In genomic region chr10:111185574-111186269, GRCm38 (mm10) we compare ENCODE assay signal across 17 mouse cellular contexts. TPM values are rescaled to one million over a fixed set of nuclear protein-coding genes. Genes with fewer than 3 reads are reported as not detected.
DNase-seq lines count a peak whose midpoint lies in the region; TF ChIP-seq lines count a peak whose summit lies in the region.
"Had no signal": no experiment of that assay in that cellular context is flagged by ENCODE, and none has a peak within 500 bp of the region (broad histone marks: within the 10 kb centered on the region; RNA-seq: fewer than 3 reads in every experiment).

No protein-coding gene starts in this region.

- H3K27ac ChIP-seq in gastrocnemius, adult 2 months = no peak overlapping the region
- no peak overlapping the region for H3K27ac ChIP-seq in left cerebral cortex, adult 2 months
- no peak overlapping the region for H3K27ac ChIP-seq in CH12.LX (ENCODE audit: insufficient read depth, low read depth)
- H3K27ac ChIP-seq in cortical plate, adult 2 months (ENCODE audit: insufficient read depth, low read length) = no peak overlapping the region
- H3K27ac ChIP-seq in thymus, adult 2 months (ENCODE audit: control insufficient read depth, insufficient read depth, low read length) = no peak overlapping the region
- H3K27ac ChIP-seq: hindbrain, embryonic 14.5 days; liver, embryonic 13.5 days; neural tube, embryonic 13.5 days had no signal

- peak; percentile 37 for TF ChIP-seq CTCF in gastrocnemius, adult 2 months (IDR thresholded peaks at IDR 0.05)
- TF ChIP-seq CTCF in left cerebral cortex, adult 2 months (IDR thresholded peaks at IDR 0.05) = peak; percentile 53
- peak in 1 of 2 experiments; percentile 36; a peak in 2 of 4 replicates for TF ChIP-seq CTCF in CH12.LX (conservative IDR thresholded peaks at IDR 0.05 in 1 of 2, IDR thresholded peaks at IDR 0.05 in 1 of 2; ENCODE audit: low read depth in 2 of 2, low read length in 2 of 2)
- peak; percentile 24; the same call in 1 of the 2 replicates for TF ChIP-seq CTCF in cortical plate, adult 2 months (IDR thresholded peaks at IDR 0.05; ENCODE audit: extremely low read depth, insufficient read depth, low read length)
- TF ChIP-seq CTCF in thymus, adult 2 months (IDR thresholded peaks at IDR 0.05; ENCODE audit: borderline replicate concordance, control insufficient read depth, extremely low read depth, insufficient read depth, low read length, poor library complexity) = no peak

- H3K4me2 ChIP-seq in CH12.LX (ENCODE audit: insufficient read depth, low read depth, poor library complexity, severe bottlenecking) = no peak overlapping the region
- H3K4me2 ChIP-seq: hindbrain, embryonic 14.5 days; liver, embryonic 13.5 days; neural tube, embryonic 13.5 days had no signal

- H3K4me3 ChIP-seq in gastrocnemius, adult 2 months = no peak overlapping the region
- H3K4me3 ChIP-seq in left cerebral cortex, adult 2 months = no peak overlapping the region
- no peak overlapping the region for H3K4me3 ChIP-seq in CH12.LX (replicated peaks in 1 of 3; ENCODE audit: low read depth in 2 of 3, low read length in 2 of 3, poor library complexity in 1 of 3)
- H3K4me3 ChIP-seq in cortical plate, adult 2 months (ENCODE audit: insufficient read depth, low read length) = no peak overlapping the region
- H3K4me3 ChIP-seq in thymus, adult 2 months (ENCODE audit: control insufficient read depth, insufficient read depth, low read length) = no peak overlapping the region
- H3K4me3 ChIP-seq: liver, embryonic 13.5 days; neural tube, embryonic 13.5 days had no signal

- no peak for TF ChIP-seq POLR2A in CH12.LX (IDR thresholded peaks at IDR 0.05; ENCODE audit: low read depth, low read length)
- TF ChIP-seq POLR2A in cortical plate, adult 2 months (IDR thresholded peaks at IDR 0.05; ENCODE audit: extremely low read depth, insufficient read depth, low read length) = no peak
- TF ChIP-seq POLR2A in thymus, adult 2 months (IDR thresholded peaks at IDR 0.05; ENCODE audit: control insufficient read depth, extremely low read depth, insufficient read depth, low read length, poor library complexity) = no peak

- H3K36me3 ChIP-seq in CH12.LX (replicated peaks in 1 of 2; ENCODE audit: control insufficient read depth in 1 of 2, insufficient read depth in 1 of 2, low read length in 1 of 2) = peaks cover 0 to 14% of the 10 kb centered on the region in 2 experiments
- H3K36me3 ChIP-seq in thymus, adult 2 months (ENCODE audit: control insufficient read depth, insufficient read depth, low read length) = no peaks in the 10 kb centered on the region
- H3K36me3 ChIP-seq: liver, embryonic 13.5 days; neural tube, embryonic 13.5 days had no signal

- H3K27me3 ChIP-seq in CH12.LX (replicated peaks) = no peaks in the 10 kb centered on the region
- no peaks in the 10 kb centered on the region for H3K27me3 ChIP-seq in thymus, adult 2 months (ENCODE audit: control insufficient read depth, insufficient read depth, low read length)
- H3K27me3 ChIP-seq: liver, embryonic 13.5 days; neural tube, embryonic 13.5 days had no signal

- no peak overlapping the region for H3K9ac ChIP-seq in CH12.LX (ENCODE audit: insufficient read depth, low read depth)
- H3K9ac ChIP-seq: hindbrain, embryonic 14.5 days; liver, embryonic 13.5 days; neural tube, embryonic 13.5 days had no signal

- 97% methylated on average over 1 of the region's 1 CpGs for WGBS in thymus, adult 2 months

- H3K79me2 ChIP-seq in CH12.LX (replicated peaks; ENCODE audit: control insufficient read depth, extremely low read depth, insufficient read depth, poor library complexity, severe bottlenecking) = peaks cover 35% of the 10 kb centered on the region

- no peaks in the 10 kb centered on the region for H3K9me3 ChIP-seq in CH12.LX (replicated peaks; ENCODE audit: low read length)
- H3K9me3 ChIP-seq: liver, embryonic 13.5 days; neural tube, embryonic 13.5 days had no signal

- in situ Hi-C loops in CH12.LX (cut with MboI; ENCODE audit: low pct_ligation_motif_present, low pct_unique_long_range_greater_than_20kb, low sequenced_read_pairs) = no loop called here

- dilution Hi-C loops in CH12.LX (cut with MboI; ENCODE audit: extremely low pct_ligation_motif_present, extremely low pct_unique_long_range_greater_than_20kb, low sequenced_read_pairs) = no loop called here

- no peak for TF ChIP-seq EP300 in CH12.LX (IDR thresholded peaks at IDR 0.05; ENCODE audit: low read length)

- intact Hi-C loops in gastrocnemius, adult 2 months (cut with DNase I) = no loop called here
- intact Hi-C loops in gastrocnemius, postnatal 14 days (cut with DNase I; ENCODE audit: low total_unique reads) = no loop called here
- intact Hi-C loops in left cerebral cortex, adult 2 months (cut with DNase I) = no loop called here
- intact Hi-C loops in left cerebral cortex, postnatal 10 days (cut with DNase I) = no loop called here

- DNase-seq in gastrocnemius, adult 2 months = no peak
- no peak for DNase-seq in gastrocnemius, postnatal 14 days
- no peak for DNase-seq in left cerebral cortex, adult 2 months (ENCODE audit: extremely low spot score in 1 of 2, low spot score in 2 of 2)
- no peak for DNase-seq in left cerebral cortex, postnatal 10 days (ENCODE audit: extremely low spot score in 1 of 2, low spot score in 2 of 2)
- DNase-seq in CH12.LX (ENCODE audit: extremely low read depth) = no peak
- DNase-seq in thymus, adult 2 months = no peak
- no peak for DNase-seq in frontal cortex, adult 2 months (ENCODE audit: extremely low spot score in 1 of 2, low spot score in 1 of 2)
- DNase-seq: cerebellum, postnatal 14 days; heart, postnatal 10 days; kidney, postnatal 25 days; liver, embryonic 13.5 days; lung, postnatal 36 days; right cerebral cortex, postnatal 14 days; thymus, postnatal 36 days had no signal

- H3K4me1 ChIP-seq in CH12.LX (ENCODE audit: control insufficient read depth in 1 of 2, insufficient read depth in 2 of 2) = peaks cover 3 to 10% of the 10 kb centered on the region in 2 experiments; a peak in 2 of 4 replicates
- peaks cover 15% of the 10 kb centered on the region for H3K4me1 ChIP-seq in cortical plate, adult 2 months (ENCODE audit: control insufficient read depth, insufficient read depth, low read length)
- peaks cover 6% of the 10 kb centered on the region for H3K4me1 ChIP-seq in thymus, adult 2 months (replicated peaks; ENCODE audit: control insufficient read depth, insufficient read depth, low read length)

- TF ChIP-seq RAD21 in CH12.LX (IDR thresholded peaks at IDR 0.05; ENCODE audit: low read depth, low read length) = peak; percentile 6

TF ChIP-seq in CH12.LX, 34 proteins besides CTCF, POLR2A, EP300 and RAD21:
- TF ChIP-seq HCFC1 (IDR thresholded peaks at IDR 0.05; ENCODE audit: low read depth, low read length) (no peak), NRF1 (IDR thresholded peaks at IDR 0.05; ENCODE audit: low read depth, low read length) (no peak), CHD1 (IDR thresholded peaks at IDR 0.05; ENCODE audit: low read depth, low read length) (no peak), SIN3A (IDR thresholded peaks at IDR 0.05; ENCODE audit: low read length) (no peak), ZNF384 (IDR thresholded peaks at IDR 0.05; ENCODE audit: low read depth, low read length) (peak; percentile 83), GABPA (IDR thresholded peaks at IDR 0.05; ENCODE audit: insufficient replicate concordance, low read depth, low read length) (no peak), TCF12 (IDR thresholded peaks at IDR 0.05; ENCODE audit: low read depth, low read length) (no peak), TBP (conservative IDR thresholded peaks at IDR 0.05; ENCODE audit: low read depth, low read length) (no peak), JUN (IDR thresholded peaks at IDR 0.05; ENCODE audit: insufficient read depth, low read depth, low read length) (no peak), ELF1 (IDR thresholded peaks at IDR 0.05; ENCODE audit: low read depth, low read length) (no peak), SMC3 (IDR thresholded peaks at IDR 0.05; ENCODE audit: low read depth, low read length) (peak; percentile 23; the same call in 1 of the 2 replicates)

RNA-seq across cellular contexts. Expression of gene Osbpl8, which starts 21.2 kb away (rescaled TPM):
- total RNA-seq in gastrocnemius, adult 2 months (2021) = 10 to 100 TPM; 13.6 to 15.6 TPM
- total RNA-seq in gastrocnemius, postnatal 14 days (2021) = 10 to 100 TPM; 14.4 to 14.8 TPM
- total RNA-seq in left cerebral cortex, adult 2 months (2021) = 100 to 1,000 TPM in 1 of 2 experiments, 10 to 100 TPM in 1; 93.8 to 104 TPM
- 10 to 100 TPM; 67.4 to 67.7 TPM for total RNA-seq in left cerebral cortex, postnatal 10 days (2021)
- total RNA-seq in CH12.LX (2012; rRNA removed) = 18.0 and 23.4 TPM in 2 replicates
- 26.4 and 29.6 TPM in 2 replicates for total RNA-seq in CH12.LX (2014; rRNA removed)
- polyA plus RNA-seq in CH12.LX (2012; ENCODE audit: insufficient read length, low read depth) = 12.9 and 13.0 TPM in 2 replicates
- 26.4 and 30.1 TPM in 2 replicates for polyA plus RNA-seq in cortical plate, adult 2 months (2012; rRNA removed)
- polyA plus RNA-seq in thymus, adult 2 months (2012; rRNA removed) = 22.0 and 26.8 TPM in 2 replicates
- polyA plus RNA-seq in frontal cortex, adult 2 months (2012; rRNA removed) = 28.5 and 31.3 TPM in 2 replicates
